Mouse (Mus musculus) adrenal gland, adult 10 weeks (tissue): ENCODE measurements around the gene Gm2163. TPM values are rescaled to one million over a fixed set of nuclear protein-coding genes. Genes with fewer than 3 reads are reported as not detected.

Experiments used
- polyA plus RNA-seq: library from polyadenylated mRNA; stranded (reverse); fragments of 350-450 nt; fragmentation: Illumina TruSeq; extraction: RNeasy Lipid Tissue Mini Kit (QIAGEN cat#74804); gene quantifications from one replicate; pipeline ENCODE4 v1.2.3, GENCODE M21; 2014; ENCODE audit warnings: low read depth, low replicate concordance

Gm2163 gene
- 0.82 TPM for polyA plus RNA-seq

GRCm38 (mm10) chr4:42466452-42466851, at the start of gene Gm2163:
Gm2163 (plus strand) TSS chr4:42466752.

GRCm38 (mm10) chr4:42439078-42439477, 27.5 kb upstream of the Gm2163 start, which contains the start of gene Gm21586:
Gm21586 (plus strand) TSS chr4:42439378.

GRCm38 (mm10) chr4:42528075-42528474, 61.5 kb downstream of the Gm2163 start, which contains the start of gene Fam205a2:
Fam205a2 (minus strand) TSS chr4:42528175.

GRCm38 (mm10) chr4:42611895-42612294, 145.3 kb downstream of the Gm2163 start, which contains the start of gene Gm10591:
Gm10591 (plus strand) TSS chr4:42612195.

GRCm38 (mm10) chr4:42629419-42629818, 162.9 kb downstream of the Gm2163 start, which contains the start of gene Gm2564:
Gm2564 (plus strand) TSS chr4:42629719.

Other genes with a start within 250 kb of the Gm2163 start
- 1.1 TPM for gene Gm10600, start 226.1 kb upstream of the Gm2163 start, polyA plus RNA-seq
- gene Ccl21b, start 211.0 kb upstream of the Gm2163 start, polyA plus RNA-seq, result not detected
- gene Gm21953, start 172.5 kb upstream of the Gm2163 start, polyA plus RNA-seq, result not detected
- not detected for gene Fam205a3, start 148.4 kb upstream of the Gm2163 start, polyA plus RNA-seq
- not detected for gene Gm21586, start 27.4 kb upstream of the Gm2163 start, polyA plus RNA-seq
- not detected for gene Fam205a2, start 61.4 kb downstream of the Gm2163 start, polyA plus RNA-seq
- not detected for gene Gm10591, start 145.4 kb downstream of the Gm2163 start, polyA plus RNA-seq
- not detected for gene Gm2564, start 163.0 kb downstream of the Gm2163 start, polyA plus RNA-seq
- gene Ccl27b, start 188.5 kb downstream of the Gm2163 start, polyA plus RNA-seq, result 3.7 TPM
- gene Il11ra2, start 195.1 kb downstream of the Gm2163 start, polyA plus RNA-seq, result not detected